Mouse (Mus musculus): Measurements from ENCODE around the gene Apln.

Gene Apln

GRCm38 (mm10) chrX:48034144-48035113 lies at the start of gene Apln:
Apln (minus strand) TSS chrX:48034853.
- in situ Hi-C loops (cut with MboI, MseI) = no loop called here

GRCm38 (mm10) chrX:48082364-48082763 lies 47.7 kb upstream of the Apln start:
- in situ Hi-C loops (cut with MboI, MseI) = no loop called here

- in situ Hi-C loops (cut with MboI, MseI) = no loop called here
Observed at GRCm38 (mm10) chrX:48076806-48077425, 42.3 kb upstream of the Apln start.

- in situ Hi-C loops (cut with MboI, MseI) = no loop called here
Observed at GRCm38 (mm10) chrX:48074691-48075090, 40.0 kb upstream of the Apln start.

- in situ Hi-C loops (cut with MboI, MseI) = no loop called here
Observed at GRCm38 (mm10) chrX:48072401-48072800, 37.7 kb upstream of the Apln start.

- in situ Hi-C loops (cut with MboI, MseI) = no loop called here
Observed at GRCm38 (mm10) chrX:48071961-48072360, 37.3 kb upstream of the Apln start.

GRCm38 (mm10) chrX:48066891-48067290 lies 32.2 kb upstream of the Apln start:
- in situ Hi-C loops (cut with MboI, MseI) = loop anchor here (5.0 kb wide), 1 partner anchor 70 kb away; no protein-coding TSS in a partner anchor

- in situ Hi-C loops (cut with MboI, MseI) = no loop called here
Observed at GRCm38 (mm10) chrX:48064166-48064853, 29.7 kb upstream of the Apln start.

GRCm38 (mm10) chrX:48062481-48062880 lies 27.8 kb upstream of the Apln start:
- in situ Hi-C loops (cut with MboI, MseI) = no loop called here

GRCm38 (mm10) chrX:48054186-48055015 lies 19.7 kb upstream of the Apln start:
- in situ Hi-C loops (cut with MboI, MseI) = no loop called here

GRCm38 (mm10) chrX:48053743-48054142 lies 19.1 kb upstream of the Apln start:
- in situ Hi-C loops (cut with MboI, MseI) = no loop called here

- in situ Hi-C loops (cut with MboI, MseI) = no loop called here
Observed at GRCm38 (mm10) chrX:48046315-48046714, 11.7 kb upstream of the Apln start.

GRCm38 (mm10) chrX:48044261-48044660 lies 9.6 kb upstream of the Apln start:
- in situ Hi-C loops (cut with MboI, MseI) = no loop called here

- in situ Hi-C loops (cut with MboI, MseI) = no loop called here
Observed at GRCm38 (mm10) chrX:48042748-48043147, 8.1 kb upstream of the Apln start.

- in situ Hi-C loops (cut with MboI, MseI) = no loop called here
Observed at GRCm38 (mm10) chrX:48040379-48040778, 5.7 kb upstream of the Apln start.

GRCm38 (mm10) chrX:48033766-48034143 lies 898 bp downstream of the Apln start:
- in situ Hi-C loops (cut with MboI, MseI) = no loop called here

- in situ Hi-C loops (cut with MboI, MseI) = no loop called here
Observed at GRCm38 (mm10) chrX:48033024-48033423, 1.6 kb downstream of the Apln start.

- in situ Hi-C loops (cut with MboI, MseI) = no loop called here
Observed at GRCm38 (mm10) chrX:48031866-48032265, 2.8 kb downstream of the Apln start.

- in situ Hi-C loops (cut with MboI, MseI) = no loop called here
Observed at GRCm38 (mm10) chrX:48030593-48030992, 4.1 kb downstream of the Apln start.

GRCm38 (mm10) chrX:48022811-48023210 lies 11.8 kb downstream of the Apln start:
- in situ Hi-C loops (cut with MboI, MseI) = no loop called here

- in situ Hi-C loops (cut with MboI, MseI) = no loop called here
Observed at GRCm38 (mm10) chrX:48019940-48020339, 14.7 kb downstream of the Apln start.
